Mouse (Mus musculus): ENCODE results near the gene Klf1.

DNA sequence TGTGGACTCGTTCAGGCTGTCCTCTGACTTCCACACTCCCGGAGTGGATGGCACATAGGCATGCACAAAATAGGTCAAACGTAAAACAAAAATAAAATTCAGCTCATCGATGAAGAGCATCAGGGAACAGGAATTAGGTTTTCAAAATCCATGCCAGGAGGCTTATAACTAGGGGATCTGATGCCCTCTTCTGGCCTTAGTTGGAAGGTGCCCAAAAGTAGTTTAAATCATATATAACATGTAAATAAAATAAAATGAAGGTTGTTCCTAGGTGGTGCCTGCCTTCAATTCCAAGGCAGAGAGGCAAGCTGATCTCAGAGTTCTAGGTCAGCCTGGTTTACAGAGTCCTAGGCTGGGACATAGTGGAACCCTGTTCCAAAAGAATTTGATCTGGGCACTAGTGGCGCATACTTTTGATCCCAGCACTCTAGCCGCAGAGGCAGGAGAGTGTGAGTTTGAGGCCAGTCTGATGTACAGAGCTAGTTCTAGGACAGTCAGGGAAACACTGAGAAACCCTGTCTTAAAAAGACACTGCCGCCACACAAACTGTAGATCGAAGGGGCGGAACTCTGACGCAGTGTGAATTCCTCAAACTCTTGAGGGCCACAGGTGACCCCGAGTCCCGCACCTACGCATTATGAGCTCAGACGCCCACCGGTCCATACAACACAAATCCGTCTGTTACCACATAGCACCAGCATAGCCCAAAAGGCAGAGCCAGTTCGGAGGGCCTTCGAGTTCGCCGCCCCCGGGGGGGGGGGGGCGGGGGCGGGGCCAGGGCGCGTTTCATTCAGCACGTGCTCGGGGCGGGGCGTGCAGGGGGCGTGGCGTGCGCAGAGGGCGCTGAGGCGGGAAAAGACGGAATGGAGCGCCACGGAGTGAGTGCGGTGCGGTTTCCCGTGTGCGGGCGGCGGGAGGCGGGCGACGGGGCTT lies 30.1 kb upstream of the Klf1 start, which contains the start of gene Syce2:
- TF ChIP-seq CTCF (IDR thresholded peaks at IDR 0.05; ENCODE audit: borderline replicate concordance, insufficient read depth, low read depth, low read length) (no peak), POLR2A (IDR thresholded peaks at IDR 0.05; ENCODE audit: borderline replicate concordance, insufficient read depth, low read length) (no peak)

All from cerebellum, adult 2 months (tissue).